ENCODE assay signal across 20 mouse cellular contexts in genomic region chr10:71246956-71247355, GRCm38 (mm10). TPM values are rescaled to one million over a fixed set of nuclear protein-coding genes. Genes with fewer than 3 reads are reported as not detected.
A peak's percentile ranks its signal among the peaks of the same experiment; 100 is the strongest.
DNase-seq lines count a peak whose midpoint lies in the region; ATAC-seq lines count a peak whose summit lies in the region.
"Had no signal": no experiment of that assay in that cellular context is flagged by ENCODE, and none has a peak within 500 bp of the region (broad histone marks: within the 10 kb centered on the region; RNA-seq: fewer than 3 reads in every experiment).

No protein-coding gene starts in this region.

- DNase-seq in cerebellum, adult 9-10 months = peak; percentile 20
- DNase-seq in cerebellum, adult 9-11 months = no peak
- peak; percentile 16 for DNase-seq in thymus, postnatal 14 days
- no peak for DNase-seq in thymus, postnatal 0 days (ENCODE audit: low spot score)
- peak; percentile 52 for DNase-seq in naive thymus-derived CD4-positive, alpha-beta T cell, adult 2 months (ENCODE audit: low read depth)
- DNase-seq in spleen, postnatal 36 days (ENCODE audit: low spot score in 2 of 2) = peak; percentile 80 to 86
- no peak for DNase-seq in hindbrain, embryonic 10.5 days (ENCODE audit: low spot score)
- DNase-seq: adrenal gland, adult 8-10 months; cerebellum, postnatal 10 days; forebrain, postnatal 0 days; gastrocnemius, postnatal 36 days; heart, postnatal 14 days; layer of hippocampus, postnatal 36 days had no signal

- no peaks in the 10 kb centered on the region for H3K4me1 ChIP-seq in hindbrain, embryonic 10.5 days (replicated peaks)
- H3K4me1 ChIP-seq: embryonic facial prominence, embryonic 13.5 days; hindbrain, embryonic 13.5 days; lung, embryonic 15.5 days; midbrain, embryonic 13.5 days had no signal

- H3K4me3 ChIP-seq in hindbrain, embryonic 10.5 days = no peak overlapping the region
- H3K4me3 ChIP-seq: embryonic facial prominence, embryonic 13.5 days; hindbrain, embryonic 13.5 days; lung, embryonic 15.5 days; midbrain, embryonic 13.5 days had no signal

- H3K36me3 ChIP-seq in hindbrain, embryonic 10.5 days = no peaks in the 10 kb centered on the region
- H3K36me3 ChIP-seq: embryonic facial prominence, embryonic 13.5 days; hindbrain, embryonic 13.5 days; lung, embryonic 15.5 days; midbrain, embryonic 13.5 days had no signal

- H3K9me3 ChIP-seq in hindbrain, embryonic 10.5 days = no peaks in the 10 kb centered on the region
- H3K9me3 ChIP-seq: embryonic facial prominence, embryonic 13.5 days; hindbrain, embryonic 13.5 days; lung, embryonic 15.5 days; midbrain, embryonic 13.5 days had no signal

- no peak for ATAC-seq in erythroblast, adult 5-6 weeks (replicated peaks; ENCODE audit: low FRiP score, poor library complexity, severe bottlenecking)
- ATAC-seq: forebrain, postnatal 0 days; intestine, embryonic 16.5 days; midbrain, embryonic 13.5 days had no signal

- no peak overlapping the region for H3K27ac ChIP-seq in hindbrain, embryonic 10.5 days
- H3K27ac ChIP-seq: embryonic facial prominence, embryonic 13.5 days; hindbrain, embryonic 13.5 days; liver, embryonic 14.5 days; lung, embryonic 15.5 days; midbrain, embryonic 13.5 days had no signal

- 64% methylated on average over 7 of the region's 7 CpGs for WGBS in hindbrain, embryonic 10.5 days

- H3K27me3 ChIP-seq in hindbrain, embryonic 10.5 days (ENCODE audit: insufficient read depth, poor library complexity, severe bottlenecking) = no peaks in the 10 kb centered on the region
- H3K27me3 ChIP-seq: embryonic facial prominence, embryonic 13.5 days; hindbrain, embryonic 13.5 days; lung, embryonic 15.5 days; midbrain, embryonic 13.5 days had no signal

RNA-seq across cellular contexts. Expression of gene Tfam, which starts 8.9 kb away (rescaled TPM):
- 110 and 116 TPM in 2 replicates for polyA plus RNA-seq in thymus, postnatal 0 days (2015; fragmentation: Nextera tagmentation; extraction: Ambion mirVana)
- polyA plus RNA-seq in hindbrain, embryonic 10.5 days (2016; fragmentation: Nextera tagmentation; extraction: Ambion mirVana) = 66.9 and 78.3 TPM in 2 replicates
- total RNA-seq in erythroblast, adult 5-6 weeks (2015; ENCODE audit: low replicate concordance) = 4.0 and 8.4 TPM in 2 replicates
- total RNA-seq in erythroblast, adult 5-6 weeks (2017; ENCODE audit: low replicate concordance) = 17.6 and 46.9 TPM in 2 replicates

RNA-seq across cellular contexts. Expression of gene Ube2d1, which starts 38.1 kb away (rescaled TPM):
- 36.9 and 44.3 TPM in 2 replicates for polyA plus RNA-seq in thymus, postnatal 0 days (2015; fragmentation: Nextera tagmentation; extraction: Ambion mirVana)
- 115 and 147 TPM in 2 replicates for polyA plus RNA-seq in hindbrain, embryonic 10.5 days (2016; fragmentation: Nextera tagmentation; extraction: Ambion mirVana)
- 9.0 and 21.1 TPM in 2 replicates for total RNA-seq in erythroblast, adult 5-6 weeks (2015; ENCODE audit: low replicate concordance)
- 2.6 and 6.4 TPM in 2 replicates for total RNA-seq in erythroblast, adult 5-6 weeks (2017; ENCODE audit: low replicate concordance)

Comparison
In these comparisons a context has a peak if more than half of its experiments do, and no peak if none do; other contexts are left out.
1. DNase-seq: peak in cerebellum, adult 9-10 months (single experiment), thymus, postnatal 14 days (single experiment), naive thymus-derived CD4-positive, alpha-beta T cell, adult 2 months (single experiment) and spleen, postnatal 36 days (2 of 2); none in cerebellum, adult 9-11 months (single experiment), thymus, postnatal 0 days (single experiment) and hindbrain, embryonic 10.5 days (single experiment).